Mouse (Mus musculus) small intestine, adult 2 months (tissue): Measurements from ENCODE around the gene Rpl18a.

ENCODE experiments used
- CTCF ChIP-seq: fragments of 200-500 bp; IDR thresholded peaks from 2 replicates; pipeline ENCODE4 v1.5.1; 2012; ENCODE audit warnings: low read depth, mild to moderate bottlenecking, control low read depth, inconsistent platforms, low read length, moderate library complexity, mixed read lengths; ENCODE audit not compliant: insufficient replicate concordance, insufficient read length; ENCODE audit errors: extremely low read depth
- POLR2A ChIP-seq: fragments of 200-500 bp; IDR thresholded peaks from 2 replicates; pipeline ENCODE4 v1.6.1; 2012; ENCODE audit warnings: low read depth, mild to moderate bottlenecking, control low read depth, inconsistent platforms, low read length, moderate library complexity

GRCm38 (mm10) chr8:70885612-70886011, 11.6 kb downstream of the Rpl18a start:
- TF ChIP-seq CTCF (no peak), POLR2A (no peak)
